Comparison of ENCODE assay signal across 31 mouse cellular contexts in the genomic region with DNA sequence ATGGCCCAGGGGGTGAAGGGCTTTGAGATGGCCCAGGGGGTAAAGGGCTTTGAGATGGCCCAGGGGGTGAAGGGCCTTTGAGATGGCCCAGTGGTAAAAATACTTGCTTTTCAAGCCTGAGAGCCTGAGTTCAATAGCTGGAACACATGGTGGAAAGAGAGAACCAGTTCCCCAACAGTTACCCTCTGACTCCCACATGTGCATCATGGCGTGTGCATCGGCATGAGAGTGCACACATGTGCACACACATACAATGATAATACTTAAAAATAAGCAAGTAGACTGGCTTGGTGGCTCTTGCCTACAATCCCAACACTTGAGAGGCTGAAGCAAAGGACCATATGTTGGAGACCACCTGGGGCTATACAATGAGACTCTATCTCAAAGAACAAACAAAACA. TPM values are rescaled to one million over a fixed set of nuclear protein-coding genes. Genes with fewer than 3 reads are reported as not detected.
"Had no signal": no experiment of that assay in that cellular context is flagged by ENCODE, and none has a peak within 500 bp of the region (broad histone marks: within the 10 kb centered on the region; RNA-seq: fewer than 3 reads in every experiment).

No protein-coding gene starts in this region.

- H3K27me3 ChIP-seq: limb, embryonic 12.5 days; limb, embryonic 13.5 days; limb, embryonic 15.5 days; liver, embryonic 13.5 days; lung, embryonic 15.5 days; midbrain, embryonic 13.5 days; neural tube, embryonic 12.5 days had no signal

- H3K36me3 ChIP-seq: limb, embryonic 10.5 days; limb, embryonic 12.5 days; limb, embryonic 13.5 days; limb, embryonic 15.5 days; liver, embryonic 12.5 days; liver, embryonic 13.5 days; liver, embryonic 15.5 days; lung, embryonic 15.5 days; midbrain, embryonic 12.5 days; midbrain, embryonic 13.5 days; midbrain, embryonic 15.5 days; neural tube, embryonic 12.5 days had no signal

- ATAC-seq: liver, embryonic 12.5 days; liver, postnatal 0 days; lung, postnatal 0 days; midbrain, embryonic 13.5 days; midbrain, embryonic 15.5 days; midbrain, embryonic 16.5 days had no signal

- H3K9ac ChIP-seq: limb, embryonic 12.5 days; limb, embryonic 13.5 days; limb, embryonic 15.5 days; liver, embryonic 12.5 days; liver, embryonic 13.5 days; liver, embryonic 14.5 days; liver, embryonic 15.5 days; liver, postnatal 0 days; lung, embryonic 14.5 days; lung, embryonic 15.5 days; midbrain, embryonic 12.5 days; midbrain, embryonic 13.5 days; midbrain, embryonic 15.5 days; neural tube, embryonic 12.5 days had no signal

- DNase-seq: left cerebral cortex, postnatal 4 days; liver; liver, embryonic 13.5 days; liver, postnatal 0 days; lung, adult 18-20 months; lung, adult 2 months; lung, embryonic 14.5 days; lung, postnatal 10 days; lung, postnatal 14 days; lung, postnatal 36 days; lung, postnatal 4 days; midbrain, embryonic 14.5 days had no signal

- H3K4me3 ChIP-seq: left cerebral cortex, adult 2 months; limb, embryonic 10.5 days; limb, embryonic 12.5 days; limb, embryonic 13.5 days; limb, embryonic 15.5 days; liver, embryonic 12.5 days; liver, embryonic 13.5 days; liver, embryonic 15.5 days; lung, embryonic 15.5 days; megakaryocyte, embryonic 14.5 days; midbrain, embryonic 12.5 days; midbrain, embryonic 13.5 days; midbrain, embryonic 15.5 days; myocyte; neural tube, embryonic 12.5 days had no signal

- H3K27ac ChIP-seq: left cerebral cortex, adult 2 months; limb, embryonic 10.5 days; limb, embryonic 12.5 days; limb, embryonic 13.5 days; limb, embryonic 15.5 days; liver, embryonic 12.5 days; liver, embryonic 13.5 days; liver, embryonic 14.5 days; liver, embryonic 15.5 days; lung, embryonic 15.5 days; macrophage; midbrain, embryonic 12.5 days; midbrain, embryonic 13.5 days; midbrain, embryonic 15.5 days; neural tube, embryonic 12.5 days had no signal

- H3K4me2 ChIP-seq: limb, embryonic 12.5 days; limb, embryonic 13.5 days; limb, embryonic 15.5 days; liver, embryonic 11.5 days; liver, embryonic 12.5 days; liver, embryonic 13.5 days; liver, embryonic 15.5 days; lung, embryonic 14.5 days; lung, embryonic 15.5 days; midbrain, embryonic 12.5 days; midbrain, embryonic 13.5 days; midbrain, embryonic 15.5 days; neural tube, embryonic 12.5 days had no signal

- H3K4me1 ChIP-seq: limb, embryonic 12.5 days; limb, embryonic 13.5 days; limb, embryonic 15.5 days; liver, embryonic 12.5 days; liver, embryonic 13.5 days; liver, embryonic 15.5 days; lung, embryonic 15.5 days; megakaryocyte, embryonic 14.5 days; midbrain, embryonic 12.5 days; midbrain, embryonic 13.5 days; midbrain, embryonic 15.5 days; neural tube, embryonic 12.5 days had no signal

- H3K9me3 ChIP-seq: limb, embryonic 10.5 days; limb, embryonic 13.5 days; limb, embryonic 15.5 days; liver, embryonic 12.5 days; liver, embryonic 13.5 days; liver, embryonic 15.5 days; lung, embryonic 15.5 days; midbrain, embryonic 13.5 days; midbrain, embryonic 15.5 days had no signal

RNA-seq across cellular contexts. Expression of a gene that starts 47.7 kb away (rescaled TPM):
- polyA plus RNA-seq: myocyte had no signal
